In genomic region chr12:117323017-117323416, GRCm38 (mm10) we compare ENCODE assay signal across 20 mouse cellular contexts.
DNase-seq lines count a peak whose midpoint lies in the region; ATAC-seq and TF ChIP-seq lines count a peak whose summit lies in the region.
"Had no signal": no experiment of that assay in that cellular context is flagged by ENCODE, and none has a peak within 500 bp of the region (broad histone marks: within the 10 kb centered on the region; RNA-seq: fewer than 3 reads in every experiment).

No protein-coding gene starts in this region.

- peak; percentile 17; the same call in 1 of the 2 replicates for ATAC-seq in forebrain, embryonic 13.5 days
- ATAC-seq in midbrain, embryonic 11.5 days (ENCODE audit: low FRiP score), result no peak
- no peak for ATAC-seq in liver, embryonic 11.5 days (replicated peaks; ENCODE audit: low FRiP score)
- ATAC-seq: activated CD4-positive, CD25-positive, alpha-beta regulatory T cell, adult 4 months had no signal

- H3K27me3 ChIP-seq in forebrain, embryonic 13.5 days, result 0 out of 2 replicates have a peak, but pooled peaks cover 6% of the 10 kb centered on the region
- peaks cover 9% of the 10 kb centered on the region; the same call in 1 of the 2 replicates for H3K27me3 ChIP-seq in forebrain, embryonic 10.5 days (ENCODE audit: poor library complexity, severe bottlenecking)
- H3K27me3 ChIP-seq in midbrain, embryonic 10.5 days (ENCODE audit: low read depth, poor library complexity, severe bottlenecking), result no peaks in the 10 kb centered on the region
- H3K27me3 ChIP-seq in midbrain, embryonic 11.5 days (ENCODE audit: control insufficient read depth, insufficient read depth, low read length), result no peaks in the 10 kb centered on the region
- no peaks in the 10 kb centered on the region for H3K27me3 ChIP-seq in splenic B cell, adult 2 months (ENCODE audit: control insufficient read depth, insufficient read depth, low read length, poor library complexity, severe bottlenecking)
- H3K27me3 ChIP-seq in liver, embryonic 11.5 days (replicated peaks; ENCODE audit: control insufficient read depth, insufficient read depth, low read length), result no peaks in the 10 kb centered on the region
- H3K27me3 ChIP-seq: forebrain, embryonic 12.5 days; liver, embryonic 13.5 days; lung, embryonic 15.5 days; neural tube, embryonic 12.5 days had no signal

- WGBS in forebrain, embryonic 13.5 days, result 91% methylated on average over 2 of the region's 3 CpGs
- WGBS in forebrain, embryonic 10.5 days, result 86% methylated on average over 3 of the region's 3 CpGs
- WGBS in midbrain, embryonic 10.5 days, result 77% methylated on average over 3 of the region's 3 CpGs
- 88% methylated on average over 3 of the region's 3 CpGs for WGBS in midbrain, embryonic 11.5 days
- WGBS in liver, embryonic 11.5 days, result 100% methylated on average over 2 of the region's 3 CpGs

- no peaks in the 10 kb centered on the region for H3K36me3 ChIP-seq in forebrain, embryonic 13.5 days (ENCODE audit: poor library complexity, severe bottlenecking)
- H3K36me3 ChIP-seq in forebrain, embryonic 10.5 days (replicated peaks), result no peaks in the 10 kb centered on the region
- H3K36me3 ChIP-seq in midbrain, embryonic 10.5 days, result no peaks in the 10 kb centered on the region
- H3K36me3 ChIP-seq in midbrain, embryonic 11.5 days (ENCODE audit: control insufficient read depth, insufficient read depth, low read length), result no peaks in the 10 kb centered on the region
- no peaks in the 10 kb centered on the region for H3K36me3 ChIP-seq in splenic B cell, adult 2 months (ENCODE audit: control insufficient read depth, insufficient read depth, low read length, poor library complexity, severe bottlenecking)
- H3K36me3 ChIP-seq in liver, embryonic 11.5 days (ENCODE audit: control insufficient read depth, insufficient read depth, low read length), result no peaks in the 10 kb centered on the region
- H3K36me3 ChIP-seq: forebrain, embryonic 12.5 days; liver, embryonic 13.5 days; lung, embryonic 15.5 days; neural tube, embryonic 12.5 days had no signal

- no peaks in the 10 kb centered on the region for H3K9me3 ChIP-seq in forebrain, embryonic 13.5 days (replicated peaks)
- 0 out of 2 replicates have a peak, but pooled peaks cover under 1% of the 10 kb centered on the region for H3K9me3 ChIP-seq in forebrain, embryonic 10.5 days
- H3K9me3 ChIP-seq in midbrain, embryonic 10.5 days (replicated peaks), result no peaks in the 10 kb centered on the region
- H3K9me3 ChIP-seq in midbrain, embryonic 11.5 days (ENCODE audit: control insufficient read depth, low read length), result no peaks in the 10 kb centered on the region
- H3K9me3 ChIP-seq in liver, embryonic 11.5 days (ENCODE audit: control insufficient read depth, low read length), result no peaks in the 10 kb centered on the region
- H3K9me3 ChIP-seq: forebrain, embryonic 12.5 days; liver, embryonic 13.5 days; lung, embryonic 15.5 days; neural tube, embryonic 12.5 days had no signal

- no peak overlapping the region for H3K4me3 ChIP-seq in forebrain, embryonic 13.5 days
- H3K4me3 ChIP-seq in forebrain, embryonic 10.5 days, result no peak overlapping the region
- H3K4me3 ChIP-seq in midbrain, embryonic 10.5 days, result no peak overlapping the region
- no peak overlapping the region for H3K4me3 ChIP-seq in midbrain, embryonic 11.5 days (ENCODE audit: low read depth, low read length)
- H3K4me3 ChIP-seq in liver, embryonic 11.5 days (ENCODE audit: low read depth, low read length), result no peak overlapping the region
- H3K4me3 ChIP-seq: forebrain, embryonic 12.5 days; liver, embryonic 13.5 days; lung, embryonic 15.5 days; neural tube, embryonic 12.5 days had no signal

- no peak for DNase-seq in forebrain, embryonic 10.5 days (ENCODE audit: extremely low spot score, low spot score)
- no peak for DNase-seq in midbrain, embryonic 10.5 days (ENCODE audit: low spot score)
- DNase-seq in midbrain, embryonic 11.5 days (ENCODE audit: low spot score, missing footprints), result no peak
- peak; percentile 36 for DNase-seq in brain, embryonic 14.5 days (ENCODE audit: low read depth)
- peak; percentile 35 for DNase-seq in splenic B cell, adult 2 months (ENCODE audit: low read depth, low spot score)
- DNase-seq in liver, embryonic 11.5 days (ENCODE audit: low spot score), result no peak
- DNase-seq: adrenal gland, postnatal 10 days; cerebellum, adult 11 months; cerebellum, postnatal 14 days; embryo, embryonic 11 days; gastrocnemius, postnatal 36 days; kidney, adult 2 months; kidney, postnatal 14 days; liver, embryonic 13.5 days; thymus, postnatal 36 days had no signal

- H3K4me1 ChIP-seq in forebrain, embryonic 13.5 days, result no peaks in the 10 kb centered on the region
- H3K4me1 ChIP-seq in forebrain, embryonic 10.5 days, result no peaks in the 10 kb centered on the region
- peaks cover 12% of the 10 kb centered on the region; the same call in 1 of the 2 replicates for H3K4me1 ChIP-seq in midbrain, embryonic 10.5 days
- no peaks in the 10 kb centered on the region for H3K4me1 ChIP-seq in midbrain, embryonic 11.5 days (ENCODE audit: control insufficient read depth, insufficient read depth, low read length)
- no peaks in the 10 kb centered on the region for H3K4me1 ChIP-seq in liver, embryonic 11.5 days (replicated peaks; ENCODE audit: control insufficient read depth, insufficient read depth, low read length)
- H3K4me1 ChIP-seq: forebrain, embryonic 12.5 days; liver, embryonic 13.5 days; lung, embryonic 15.5 days; neural tube, embryonic 12.5 days had no signal

- TF ChIP-seq CTCF in brain, embryonic 14.5 days (IDR thresholded peaks at IDR 0.05; ENCODE audit: borderline replicate concordance, extremely low read depth, insufficient read depth, insufficient read length), result no peak

- H3K4me2 ChIP-seq in forebrain, embryonic 13.5 days, result no peak overlapping the region
- H3K4me2 ChIP-seq in midbrain, embryonic 11.5 days, result no peak overlapping the region
- H3K4me2 ChIP-seq in liver, embryonic 11.5 days, result no peak overlapping the region
- H3K4me2 ChIP-seq: forebrain, embryonic 12.5 days; liver, embryonic 13.5 days; lung, embryonic 15.5 days; neural tube, embryonic 12.5 days had no signal

- H3K27ac ChIP-seq in forebrain, embryonic 13.5 days, result no peak overlapping the region
- no peak overlapping the region for H3K27ac ChIP-seq in forebrain, embryonic 10.5 days
- peak overlapping the region; percentile 38; the same call in 1 of the 2 replicates for H3K27ac ChIP-seq in midbrain, embryonic 10.5 days (replicated peaks)
- H3K27ac ChIP-seq in midbrain, embryonic 11.5 days (ENCODE audit: low read depth, low read length), result no peak overlapping the region
- no peak overlapping the region for H3K27ac ChIP-seq in liver, embryonic 11.5 days (ENCODE audit: low read depth, low read length)
- H3K27ac ChIP-seq: forebrain, embryonic 12.5 days; liver, embryonic 13.5 days; lung, embryonic 15.5 days; neural tube, embryonic 12.5 days had no signal

- H3K9ac ChIP-seq in forebrain, embryonic 13.5 days, result no peak overlapping the region
- H3K9ac ChIP-seq in midbrain, embryonic 11.5 days (ENCODE audit: low read length), result no peak overlapping the region
- H3K9ac ChIP-seq in liver, embryonic 11.5 days (ENCODE audit: low read depth, low read length), result no peak overlapping the region
- H3K9ac ChIP-seq: forebrain, embryonic 12.5 days; liver, embryonic 13.5 days; lung, embryonic 15.5 days; neural tube, embryonic 12.5 days had no signal

- no peak for TF ChIP-seq POLR2A in brain, embryonic 14.5 days (IDR thresholded peaks at IDR 0.05; ENCODE audit: borderline replicate concordance, extremely low read depth, insufficient read depth, insufficient read length, poor library complexity, severe bottlenecking)

Comparison
In these comparisons a context has a peak if more than half of its experiments do, and no peak if none do; other contexts are left out.
1. DNase-seq: peak in brain, embryonic 14.5 days (single experiment) and splenic B cell, adult 2 months (single experiment); none in forebrain, embryonic 10.5 days (single experiment), midbrain, embryonic 10.5 days (single experiment), midbrain, embryonic 11.5 days (single experiment) and liver, embryonic 11.5 days (single experiment).